In the genomic region with DNA sequence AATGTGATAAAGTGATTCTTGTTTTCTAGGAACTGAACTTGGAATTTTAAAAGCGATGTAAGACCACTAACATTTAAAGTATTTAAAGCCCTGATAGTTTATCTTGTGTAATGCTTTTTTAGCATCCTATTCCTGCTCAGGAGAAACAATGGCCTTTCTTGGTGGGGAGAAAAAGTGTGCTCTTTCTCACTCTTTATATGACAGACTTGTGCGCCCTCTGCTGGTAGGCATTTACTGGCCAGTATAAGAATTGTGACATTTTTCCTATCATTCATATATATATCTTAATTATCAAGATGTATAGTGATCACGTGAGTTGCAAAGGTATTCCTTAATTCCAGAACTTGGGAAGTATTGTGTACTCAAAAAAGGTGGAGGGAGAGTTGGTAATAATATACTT, we compare ENCODE assay signal across 9 mouse cellular contexts.
DNase-seq lines count a peak whose midpoint lies in the region; ATAC-seq and TF ChIP-seq lines count a peak whose summit lies in the region.
"Had no signal": no experiment of that assay in that cellular context is flagged by ENCODE, and none has a peak within 500 bp of the region (broad histone marks: within the 10 kb centered on the region; RNA-seq: fewer than 3 reads in every experiment).

No protein-coding gene starts in this region.

- H3K9ac ChIP-seq in hindbrain, embryonic 14.5 days = no peak overlapping the region
- H3K9ac ChIP-seq in hindbrain, embryonic 12.5 days = no peak overlapping the region
- H3K9ac ChIP-seq: liver, embryonic 15.5 days had no signal

- H3K9me3 ChIP-seq in hindbrain, embryonic 14.5 days (ENCODE audit: control insufficient read depth, low read length) = no peaks in the 10 kb centered on the region
- no peaks in the 10 kb centered on the region for H3K9me3 ChIP-seq in hindbrain, embryonic 12.5 days (replicated peaks)
- H3K9me3 ChIP-seq in G1E (replicated peaks) = no peaks in the 10 kb centered on the region
- H3K9me3 ChIP-seq: liver, embryonic 15.5 days had no signal

- no peaks in the 10 kb centered on the region for H3K4me1 ChIP-seq in hindbrain, embryonic 14.5 days (replicated peaks; ENCODE audit: control insufficient read depth, insufficient read depth, low read length)
- no peaks in the 10 kb centered on the region for H3K4me1 ChIP-seq in hindbrain, embryonic 12.5 days
- H3K4me1 ChIP-seq in G1E (ENCODE audit: insufficient read depth, low read depth, low read length) = peaks cover 6% of the 10 kb centered on the region
- H3K4me1 ChIP-seq: liver, embryonic 15.5 days had no signal

- peak; percentile 44 for TF ChIP-seq CTCF in G1E (IDR thresholded peaks at IDR 0.05; ENCODE audit: low read depth, low read length)
- peak; percentile 95 for TF ChIP-seq CTCF in layer of hippocampus, adult 2 months (conservative IDR thresholded peaks at IDR 0.05)

- peak; percentile 57; the same call in 1 of the 2 replicates for ATAC-seq in hindbrain, embryonic 14.5 days (ENCODE audit: low FRiP score)
- ATAC-seq in hindbrain, embryonic 12.5 days (ENCODE audit: low FRiP score) = no peak
- no peak for ATAC-seq in G1E (ENCODE audit: extremely low read depth, insufficient number of reproducible peaks, low FRiP score, poor library complexity, severe bottlenecking)
- peak; percentile 53 for ATAC-seq in frontal cortex, adult (ENCODE audit: low TSS enrichment)
- ATAC-seq in megakaryocyte, adult 5-6 weeks (ENCODE audit: poor library complexity, severe bottlenecking) = peak; percentile 60

- peaks cover 59% of the 10 kb centered on the region for H3K36me3 ChIP-seq in hindbrain, embryonic 14.5 days (replicated peaks; ENCODE audit: control insufficient read depth, insufficient read depth)
- H3K36me3 ChIP-seq in hindbrain, embryonic 12.5 days = peaks cover 50% of the 10 kb centered on the region
- H3K36me3 ChIP-seq in G1E (replicated peaks) = peaks cover 85% of the 10 kb centered on the region

- H3K4me2 ChIP-seq in hindbrain, embryonic 14.5 days (replicated peaks) = no peak overlapping the region
- H3K4me2 ChIP-seq in hindbrain, embryonic 12.5 days (replicated peaks) = no peak overlapping the region
- H3K4me2 ChIP-seq: liver, embryonic 15.5 days had no signal

- H3K27me3 ChIP-seq in hindbrain, embryonic 14.5 days (ENCODE audit: control insufficient read depth, insufficient read depth, low read length) = no peaks in the 10 kb centered on the region
- no peaks in the 10 kb centered on the region for H3K27me3 ChIP-seq in hindbrain, embryonic 12.5 days
- no peaks in the 10 kb centered on the region for H3K27me3 ChIP-seq in G1E (ENCODE audit: insufficient read depth, low read length)
- H3K27me3 ChIP-seq: liver, embryonic 15.5 days had no signal

- H3K27ac ChIP-seq in hindbrain, embryonic 14.5 days = no peak overlapping the region
- H3K27ac ChIP-seq in hindbrain, embryonic 12.5 days = no peak overlapping the region
- H3K27ac ChIP-seq in layer of hippocampus, adult 2 months = no peak overlapping the region
- H3K27ac ChIP-seq: liver, embryonic 15.5 days had no signal

- H3K4me3 ChIP-seq in hindbrain, embryonic 14.5 days (replicated peaks; ENCODE audit: low read length) = no peak overlapping the region
- no peak overlapping the region for H3K4me3 ChIP-seq in hindbrain, embryonic 12.5 days
- no peak overlapping the region for H3K4me3 ChIP-seq in G1E (ENCODE audit: low read depth, low read length)
- H3K4me3 ChIP-seq in layer of hippocampus, adult 2 months = no peak overlapping the region
- H3K4me3 ChIP-seq: liver, embryonic 15.5 days had no signal

- DNase-seq in hindbrain, embryonic 14.5 days (ENCODE audit: low spot score) = peak; percentile 84
- DNase-seq in G1E (ENCODE audit: low spot score) = peak; percentile 8
- DNase-seq in cerebellum, adult 11-12 months = peak; percentile 47
- peak; percentile 45 to 68 for DNase-seq in layer of hippocampus, adult 2 months (ENCODE audit: low spot score in 2 of 2)
- peak; percentile 30 to 43 for DNase-seq in spleen, postnatal 36 days (ENCODE audit: low spot score in 2 of 2)

- 60% methylated on average over 3 of the region's 3 CpGs for WGBS in hindbrain, embryonic 14.5 days
- WGBS in hindbrain, embryonic 12.5 days = 58% methylated on average over 3 of the region's 3 CpGs

Comparison
In these comparisons a context has a peak if more than half of its experiments do, and no peak if none do; other contexts are left out.
1. ATAC-seq: peak in hindbrain, embryonic 14.5 days (single experiment), frontal cortex, adult (single experiment) and megakaryocyte, adult 5-6 weeks (single experiment); none in hindbrain, embryonic 12.5 days (single experiment) and G1E (single experiment).
2. DNase-seq: peak in every context shown above with its lines; median percentile 84 in hindbrain, embryonic 14.5 days; 56 in layer of hippocampus, adult 2 months; 47 in cerebellum, adult 11-12 months; 36 in spleen, postnatal 36 days; 8 in G1E.